ENCODE assay signal across 9 mouse cellular contexts in the genomic region with DNA sequence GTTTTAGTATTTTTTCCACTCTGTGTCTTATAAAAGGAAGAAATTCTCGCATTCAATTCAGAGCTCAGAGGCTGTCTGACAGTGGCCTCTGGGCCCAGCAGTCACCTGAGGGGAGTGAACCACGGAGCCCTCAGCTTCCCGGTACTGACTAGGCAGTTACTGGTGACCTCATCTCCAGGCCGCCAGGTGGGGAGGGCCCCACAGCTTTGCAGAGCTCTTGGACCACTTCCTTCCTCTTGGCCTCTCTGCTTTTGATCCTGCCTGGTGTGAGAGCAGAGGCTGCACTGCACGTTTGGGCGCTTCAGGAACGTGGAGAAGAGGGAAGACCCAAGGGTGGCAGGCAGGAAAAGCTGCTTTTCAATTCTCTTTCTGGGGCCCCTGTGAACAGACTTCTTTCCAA. TPM values are rescaled to one million over a fixed set of nuclear protein-coding genes. Genes with fewer than 3 reads are reported as not detected.
A peak's percentile ranks its signal among the peaks of the same experiment; 100 is the strongest.
DNase-seq lines count a peak whose midpoint lies in the region; ATAC-seq and TF ChIP-seq lines count a peak whose summit lies in the region.
"Had no signal": no experiment of that assay in that cellular context is flagged by ENCODE, and none has a peak within 500 bp of the region (broad histone marks: within the 10 kb centered on the region; RNA-seq: fewer than 3 reads in every experiment).

No protein-coding gene starts in this region.

- no peak overlapping the region for H3K4me3 ChIP-seq in hindbrain, embryonic 10.5 days
- no peak overlapping the region for H3K4me3 ChIP-seq in hindbrain, embryonic 11.5 days (ENCODE audit: low read depth, low read length)
- H3K4me3 ChIP-seq in liver, postnatal 0 days (ENCODE audit: low read depth, low read length) = no peak overlapping the region
- no peak overlapping the region for H3K4me3 ChIP-seq in stomach, postnatal 0 days (ENCODE audit: low read depth, low read length)
- no peak overlapping the region for H3K4me3 ChIP-seq in forebrain, embryonic 12.5 days (replicated peaks)
- H3K4me3 ChIP-seq in left cerebral cortex, adult 2 months = no peak overlapping the region

- 0 out of 2 replicates have a peak, but pooled peaks cover 3% of the 10 kb centered on the region for H3K36me3 ChIP-seq in hindbrain, embryonic 10.5 days
- no peaks in the 10 kb centered on the region for H3K36me3 ChIP-seq in hindbrain, embryonic 11.5 days (ENCODE audit: control insufficient read depth, insufficient read depth, low read length)
- no peaks in the 10 kb centered on the region for H3K36me3 ChIP-seq in liver, postnatal 0 days (replicated peaks; ENCODE audit: insufficient read depth, low read length)
- H3K36me3 ChIP-seq in stomach, postnatal 0 days (ENCODE audit: control insufficient read depth, insufficient read depth, low read length) = no peaks in the 10 kb centered on the region
- no peaks in the 10 kb centered on the region for H3K36me3 ChIP-seq in forebrain, embryonic 12.5 days (replicated peaks)

- WGBS in hindbrain, embryonic 10.5 days = 27% methylated on average over 7 of the region's 7 CpGs
- WGBS in hindbrain, embryonic 11.5 days = 19% methylated on average over 7 of the region's 7 CpGs
- 16% methylated on average over 7 of the region's 7 CpGs for WGBS in liver, postnatal 0 days (ENCODE audit: insufficient replicate concordance)
- WGBS in stomach, postnatal 0 days = 28% methylated on average over 7 of the region's 7 CpGs
- WGBS in forebrain, embryonic 12.5 days = 20% methylated on average over 7 of the region's 7 CpGs

- intact Hi-C loops in left cerebral cortex, adult 2 months (cut with DNase I) = no loop called here

- H3K4me1 ChIP-seq in hindbrain, embryonic 10.5 days (replicated peaks) = peaks cover 15% of the 10 kb centered on the region
- no peaks in the 10 kb centered on the region for H3K4me1 ChIP-seq in hindbrain, embryonic 11.5 days (replicated peaks; ENCODE audit: control insufficient read depth, insufficient read depth, low read length)
- H3K4me1 ChIP-seq in liver, postnatal 0 days (ENCODE audit: insufficient read depth) = peaks cover 3% of the 10 kb centered on the region
- H3K4me1 ChIP-seq in stomach, postnatal 0 days (replicated peaks; ENCODE audit: control insufficient read depth, insufficient read depth) = no peaks in the 10 kb centered on the region
- H3K4me1 ChIP-seq in forebrain, embryonic 12.5 days = peaks cover 8% of the 10 kb centered on the region

- no peaks in the 10 kb centered on the region for H3K9me3 ChIP-seq in hindbrain, embryonic 10.5 days
- no peaks in the 10 kb centered on the region for H3K9me3 ChIP-seq in hindbrain, embryonic 11.5 days (ENCODE audit: control insufficient read depth, low read length)
- no peaks in the 10 kb centered on the region for H3K9me3 ChIP-seq in liver, postnatal 0 days (ENCODE audit: low read length)
- no peaks in the 10 kb centered on the region for H3K9me3 ChIP-seq in stomach, postnatal 0 days (ENCODE audit: control insufficient read depth, low read length)
- no peaks in the 10 kb centered on the region for H3K9me3 ChIP-seq in forebrain, embryonic 12.5 days

- no peaks in the 10 kb centered on the region for H3K27me3 ChIP-seq in hindbrain, embryonic 10.5 days (ENCODE audit: insufficient read depth, poor library complexity, severe bottlenecking)
- H3K27me3 ChIP-seq in hindbrain, embryonic 11.5 days (ENCODE audit: control insufficient read depth, insufficient read depth, low read length) = no peaks in the 10 kb centered on the region
- no peaks in the 10 kb centered on the region for H3K27me3 ChIP-seq in liver, postnatal 0 days (ENCODE audit: insufficient read depth, low read length)
- H3K27me3 ChIP-seq in stomach, postnatal 0 days (ENCODE audit: control insufficient read depth, insufficient read depth, low read length) = no peaks in the 10 kb centered on the region
- H3K27me3 ChIP-seq in forebrain, embryonic 12.5 days = no peaks in the 10 kb centered on the region

- TF ChIP-seq CTCF in liver, postnatal 0 days (IDR thresholded peaks at IDR 0.05; ENCODE audit: low read depth) = no peak
- TF ChIP-seq CTCF in stomach, postnatal 0 days (IDR thresholded peaks at IDR 0.05; ENCODE audit: low read depth) = no peak
- no peak for TF ChIP-seq CTCF in left cerebral cortex, adult 2 months (IDR thresholded peaks at IDR 0.05)

- H3K27ac ChIP-seq in hindbrain, embryonic 10.5 days = peak overlapping the region; percentile 35
- H3K27ac ChIP-seq in hindbrain, embryonic 11.5 days (ENCODE audit: low read depth, low read length) = no peak overlapping the region
- H3K27ac ChIP-seq in liver, postnatal 0 days (ENCODE audit: low read depth) = no peak overlapping the region
- no peak overlapping the region for H3K27ac ChIP-seq in stomach, postnatal 0 days (replicated peaks)
- no peak overlapping the region for H3K27ac ChIP-seq in forebrain, embryonic 12.5 days
- no peak overlapping the region for H3K27ac ChIP-seq in left cerebral cortex, adult 2 months

- DNase-seq in hindbrain, embryonic 10.5 days (ENCODE audit: low spot score) = peak; percentile 18
- no peak for DNase-seq in hindbrain, embryonic 11.5 days (ENCODE audit: low spot score)
- peak; percentile 26 to 43 for DNase-seq in cerebellum, postnatal 36 days
- DNase-seq in liver, postnatal 0 days = peak; percentile 49
- peak; percentile 35 for DNase-seq in stomach, postnatal 0 days (ENCODE audit: low spot score)
- no peak for DNase-seq in gastrocnemius, adult 18-20 months (ENCODE audit: low spot score)
- no peak for DNase-seq in left cerebral cortex, adult 2 months (ENCODE audit: extremely low spot score in 1 of 2, low spot score in 2 of 2)
- DNase-seq: heart, adult 18-20 months had no signal

- TF ChIP-seq EP300 in liver, postnatal 0 days (IDR thresholded peaks at IDR 0.05; ENCODE audit: low read depth) = no peak
- TF ChIP-seq EP300 in stomach, postnatal 0 days (optimal IDR thresholded peaks at IDR 0.05) = no peak

- H3K4me2 ChIP-seq in hindbrain, embryonic 11.5 days (replicated peaks; ENCODE audit: low read depth, low read length) = no peak overlapping the region
- peak overlapping the region; percentile 18; the same call in 1 of the 2 replicates for H3K4me2 ChIP-seq in liver, postnatal 0 days (ENCODE audit: low read depth, low read length)
- no peak overlapping the region for H3K4me2 ChIP-seq in stomach, postnatal 0 days (replicated peaks; ENCODE audit: low read depth)
- H3K4me2 ChIP-seq in forebrain, embryonic 12.5 days = no peak overlapping the region

- no peak overlapping the region for H3K9ac ChIP-seq in hindbrain, embryonic 11.5 days (ENCODE audit: low read depth, low read length)
- H3K9ac ChIP-seq in liver, postnatal 0 days (replicated peaks) = no peak overlapping the region
- no peak overlapping the region for H3K9ac ChIP-seq in stomach, postnatal 0 days (ENCODE audit: low read length)
- no peak overlapping the region for H3K9ac ChIP-seq in forebrain, embryonic 12.5 days

- no peak for ATAC-seq in hindbrain, embryonic 11.5 days (ENCODE audit: low FRiP score)
- peak; percentile 64 for ATAC-seq in liver, postnatal 0 days
- peak; percentile 87 for ATAC-seq in stomach, postnatal 0 days (ENCODE audit: low FRiP score, low TSS enrichment)
- no peak for ATAC-seq in forebrain, embryonic 12.5 days (ENCODE audit: low FRiP score)

RNA-seq across cellular contexts. Expression of gene Gpr171, which starts 20.7 kb away (rescaled TPM):
- 0.76 and 1.5 TPM in 2 replicates for polyA plus RNA-seq in hindbrain, embryonic 10.5 days (2016; fragmentation: Nextera tagmentation; extraction: Ambion mirVana)
- polyA plus RNA-seq in hindbrain, embryonic 11.5 days (2014; fragmentation: Nextera tagmentation; extraction: Ambion mirVana) = 1.1 and 1.4 TPM in 2 replicates
- 2.0 and 2.1 TPM in 2 replicates for polyA plus RNA-seq in liver, postnatal 0 days (2015; fragmentation: Nextera tagmentation; extraction: Ambion mirVana)
- polyA plus RNA-seq in stomach, postnatal 0 days (2015; fragmentation: Nextera tagmentation; extraction: Ambion mirVana) = 0.19 and 0.33 TPM in 2 replicates
- under 1 TPM in 1 of 2 experiments, not detected in 1; 0.09 TPM for total RNA-seq in gastrocnemius, adult 18-20 months (2021)
- 1.9 and 2.1 TPM in 2 replicates for polyA plus RNA-seq in forebrain, embryonic 12.5 days (2016; fragmentation: Nextera tagmentation; extraction: Ambion mirVana)
- not detected for total RNA-seq in left cerebral cortex, adult 2 months (2021)

Comparison
In these comparisons a context has a peak if more than half of its experiments do, and no peak if none do; other contexts are left out.
1. DNase-seq: peak in hindbrain, embryonic 10.5 days (single experiment), cerebellum, postnatal 36 days (2 of 2), liver, postnatal 0 days (single experiment) and stomach, postnatal 0 days (single experiment); none in hindbrain, embryonic 11.5 days (single experiment), gastrocnemius, adult 18-20 months (single experiment) and left cerebral cortex, adult 2 months (0 of 2).
2. ATAC-seq: peak in liver, postnatal 0 days (single experiment) and stomach, postnatal 0 days (single experiment); none in hindbrain, embryonic 11.5 days (single experiment) and forebrain, embryonic 12.5 days (single experiment).